Mouse (Mus musculus) lung, adult 2 months (tissue): ENCODE results near the gene Clca3a1.

Experiments used
- CTCF ChIP-seq: fragments of 200-500 bp; IDR thresholded peaks from 2 replicates; pipeline ENCODE4 v1.5.1; 2011; ENCODE audit warnings: mild to moderate bottlenecking, low read length, control low read depth; ENCODE audit not compliant: insufficient read depth
- POLR2A ChIP-seq: fragments of 200-500 bp; IDR thresholded peaks from 2 replicates; pipeline ENCODE4 v1.6.1; 2011; ENCODE audit warnings: low read depth, mild to moderate bottlenecking, control low read depth, low read length, borderline replicate concordance; ENCODE audit errors: extremely low read depth

- no peak for TF ChIP-seq CTCF
- no peak for TF ChIP-seq POLR2A
Observed at GRCm38 (mm10) chr3:144717835-144718234, 42.9 kb downstream of the Clca3a1 start.
